Mouse (Mus musculus) Muller cell, postnatal 12 days (primary cell): Measurements from ENCODE around the gene Snf8.

Source experiments
- DNase-seq: peaks from one replicate; pipeline ENCODE4 v3.0.0-alpha.2; 2015; ENCODE audit errors: inconsistent ontology term

Gene Snf8

DNA sequence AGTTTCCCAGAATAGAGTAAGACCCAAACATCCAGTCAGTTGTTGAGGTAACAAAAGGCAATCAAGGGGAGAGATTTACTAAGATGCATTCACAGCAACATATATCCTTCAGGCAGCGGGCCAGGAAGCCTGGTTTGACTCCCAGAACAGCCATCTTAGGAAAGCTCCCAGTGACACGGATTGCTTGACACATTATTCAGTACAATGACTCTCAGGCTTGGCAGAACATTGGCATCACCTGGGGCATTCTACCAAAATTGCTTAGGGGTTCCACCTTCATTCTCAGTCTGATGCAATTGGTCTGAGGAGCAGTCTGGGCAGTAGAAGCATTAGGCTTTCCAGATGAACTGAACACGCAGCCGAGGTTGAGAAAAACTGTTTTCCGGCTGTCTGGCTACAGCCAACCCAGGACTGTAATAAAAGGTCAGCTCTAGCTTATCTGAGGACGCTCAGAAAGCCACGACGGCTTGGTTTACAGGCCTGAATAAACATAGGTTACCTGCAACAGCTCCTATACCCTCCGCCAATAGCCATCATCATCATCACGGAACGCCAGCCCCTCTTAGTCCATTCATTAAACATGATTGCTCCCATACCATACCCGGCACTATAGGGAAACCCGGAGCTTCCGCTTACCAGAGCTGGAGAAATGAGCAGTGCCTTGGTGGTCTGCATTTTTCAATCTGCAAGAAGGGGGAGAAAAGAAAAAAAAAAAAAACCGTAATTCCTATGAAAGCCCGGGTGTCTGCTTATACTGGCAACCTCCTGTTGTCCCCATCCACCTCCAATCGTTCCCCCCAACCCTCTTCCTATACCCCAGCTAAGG is 39.9 kb downstream of the Snf8 start:
- DNase-seq: no peak

DNA sequence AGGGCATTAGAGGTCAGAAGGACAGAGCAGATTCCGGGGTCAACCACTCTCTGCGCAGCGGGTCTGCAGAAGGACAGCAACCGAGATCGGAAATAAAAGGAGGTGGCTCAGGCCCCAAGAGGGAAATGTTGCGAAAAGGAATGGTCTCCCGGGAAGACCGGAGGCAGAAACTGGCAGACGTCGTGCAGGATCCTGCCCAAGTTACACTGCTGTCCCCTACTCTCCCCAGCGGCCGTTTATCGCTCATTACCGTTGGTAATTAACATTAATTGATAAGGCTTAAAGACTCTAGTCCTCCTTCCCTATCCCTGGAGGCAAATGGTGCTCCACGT is 40.5 kb downstream of the Snf8 start:
- no peak for DNase-seq

DNA sequence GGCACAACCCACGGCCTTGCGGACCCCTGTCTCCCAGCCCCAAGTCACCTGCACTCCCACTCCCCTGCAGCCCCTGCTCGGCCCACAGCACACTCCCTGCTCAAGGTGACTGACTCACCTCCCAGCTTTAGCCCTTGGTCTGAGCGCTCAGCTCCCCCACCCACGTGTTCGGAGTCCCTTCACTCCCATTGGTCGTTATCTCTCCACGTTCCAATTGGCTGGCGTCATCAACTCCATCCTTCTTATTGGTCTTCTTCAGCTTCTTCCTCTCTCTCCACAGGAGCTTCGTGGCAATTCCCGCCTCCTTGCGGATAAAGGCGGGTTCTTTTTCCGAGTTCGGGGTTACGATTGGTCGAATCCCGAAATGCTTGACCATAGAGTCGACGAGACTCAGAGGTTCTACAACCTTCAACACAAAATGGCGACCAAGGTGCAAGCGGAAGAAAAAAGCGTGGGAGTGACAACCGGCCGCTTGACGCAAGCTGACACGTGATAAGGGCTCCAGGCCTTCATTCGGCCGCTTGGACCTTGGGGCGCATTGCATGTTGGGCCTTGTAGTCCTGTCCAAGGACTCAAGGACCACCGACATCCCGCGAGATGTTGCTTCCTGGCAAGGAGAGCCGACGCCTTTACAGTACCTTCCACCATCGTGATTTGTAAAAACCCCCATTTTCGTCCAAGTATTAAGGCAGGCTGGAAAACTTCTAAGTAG is 41.0 kb downstream of the Snf8 start, which contains the start of gene Atp5g1:
Atp5g1 (minus strand) TSS at position 162 of the 712 bp plus-strand sequence.
- DNase-seq: peak; percentile 98

DNA sequence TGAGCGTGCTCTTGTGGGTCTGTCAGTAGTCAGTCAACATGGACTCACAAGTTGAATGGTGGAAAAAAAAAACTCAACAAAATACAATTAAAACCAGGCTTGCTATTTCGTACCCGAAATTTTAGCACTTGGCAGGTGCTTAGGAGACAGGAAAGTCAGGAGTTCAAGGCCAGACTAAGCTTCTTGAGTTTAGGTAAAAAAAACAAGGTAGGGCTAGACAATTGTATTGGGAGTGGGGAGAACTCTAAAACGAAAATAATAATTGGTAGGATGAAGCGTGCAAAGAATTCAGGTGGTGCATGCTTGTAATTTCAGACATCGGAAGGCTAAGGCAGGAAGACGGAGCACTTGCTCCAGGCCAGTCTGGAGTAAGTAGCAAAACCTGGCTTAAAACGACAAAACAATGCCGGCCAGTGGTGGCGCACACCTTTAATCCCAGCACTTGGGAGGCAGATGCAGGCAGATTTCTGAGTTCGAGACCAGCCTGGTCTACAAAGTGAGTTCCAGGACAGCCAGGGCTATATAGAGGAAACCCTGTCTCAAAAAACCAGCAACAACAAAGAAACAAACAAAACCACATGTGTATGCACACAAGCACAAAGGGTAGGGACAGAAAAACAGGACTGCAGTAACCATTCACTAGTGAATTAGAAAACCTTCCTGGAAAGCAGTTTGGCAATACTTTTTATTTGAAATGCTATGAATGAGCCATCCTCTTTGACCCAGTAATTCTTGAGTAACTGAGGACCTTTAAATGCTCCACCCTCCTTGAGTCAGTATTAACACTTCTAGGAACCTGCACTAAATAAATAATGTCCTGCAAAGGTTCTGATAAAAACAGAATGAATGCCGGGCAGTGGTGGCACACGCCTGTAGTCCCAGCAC is 41.8 kb downstream of the Snf8 start:
- DNase-seq: no peak

GRCm38 (mm10) chr11:96080736-96081135 is 46.1 kb downstream of the Snf8 start:
- DNase-seq: no peak

DNA sequence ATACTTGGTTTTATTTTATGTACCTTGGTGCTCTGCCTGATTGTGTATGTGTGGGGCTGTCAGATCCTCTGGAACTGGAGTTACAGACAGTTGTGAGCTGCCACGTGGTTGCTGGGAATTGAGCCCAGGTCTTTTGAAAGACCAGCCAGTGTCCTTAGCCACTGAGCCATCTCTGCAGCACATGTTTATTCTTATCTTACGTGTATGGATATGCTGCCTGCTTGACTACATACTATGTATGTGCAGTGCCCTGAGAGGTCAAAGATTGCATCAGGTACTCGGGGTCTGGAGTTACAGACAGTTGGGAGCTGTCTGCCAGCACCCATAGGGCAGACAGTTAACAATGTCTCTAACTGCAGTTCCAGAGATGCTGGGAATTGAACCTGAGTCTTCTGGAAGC is 48.0 kb downstream of the Snf8 start:
- DNase-seq: no peak

DNA sequence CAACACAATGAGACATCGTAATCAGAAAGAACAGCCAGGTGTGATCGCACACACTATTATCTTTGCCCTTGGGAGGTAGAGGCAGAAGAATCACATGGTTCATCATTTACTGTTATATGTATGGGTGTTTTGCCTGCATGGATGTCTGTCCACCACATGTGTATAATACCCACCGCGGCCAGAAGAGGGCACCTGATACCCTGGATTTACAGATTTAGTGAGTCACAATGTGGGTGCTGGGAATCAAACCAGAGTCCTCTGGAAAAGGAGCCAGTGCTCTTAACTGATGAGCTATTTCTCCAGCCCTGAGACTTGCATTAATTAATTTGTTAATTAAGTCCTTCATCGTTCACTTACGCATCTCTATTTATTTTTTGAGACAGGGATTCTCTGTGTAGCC is 53.3 kb downstream of the Snf8 start:
- no peak for DNase-seq

- DNase-seq: no peak
Observed at GRCm38 (mm10) chr11:96091073-96091472, 56.4 kb downstream of the Snf8 start.

GRCm38 (mm10) chr11:96092674-96093291 is 58.1 kb downstream of the Snf8 start:
- DNase-seq: no peak

DNA sequence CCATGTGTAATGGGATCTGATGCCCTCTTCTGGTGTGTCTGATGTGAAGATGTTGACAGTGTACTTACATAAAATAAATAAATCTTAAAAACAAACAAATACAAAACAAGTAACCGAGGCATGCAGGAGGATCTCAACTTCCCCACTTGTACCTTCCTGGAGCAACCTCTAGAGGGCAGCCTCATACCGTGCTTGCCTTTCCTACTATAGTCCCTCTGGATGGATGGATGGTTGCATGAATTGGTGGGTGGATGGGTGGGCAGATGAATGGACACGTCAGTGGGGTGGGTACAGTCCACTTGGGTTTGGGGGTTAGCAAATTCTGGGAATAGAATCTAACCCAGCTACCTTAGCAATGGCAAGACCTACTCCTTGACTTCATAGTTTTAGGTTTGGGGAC is 58.7 kb downstream of the Snf8 start:
- DNase-seq: peak; percentile 42
